Mouse (Mus musculus) liver, postnatal 0 days (tissue): ENCODE results near the gene Fam241a.

ENCODE experiments used
- CTCF ChIP-seq: sonication (generic); IDR thresholded peaks from 2 replicates; pipeline ENCODE4 v1.5.1; 2016; ENCODE audit warnings: antibody characterized with exemption, low read depth
- EP300 ChIP-seq: IDR thresholded peaks from 2 replicates; pipeline ENCODE4 v1.6.1; 2016; ENCODE audit warnings: antibody characterized with exemption, low read depth, mild to moderate bottlenecking

DNA sequence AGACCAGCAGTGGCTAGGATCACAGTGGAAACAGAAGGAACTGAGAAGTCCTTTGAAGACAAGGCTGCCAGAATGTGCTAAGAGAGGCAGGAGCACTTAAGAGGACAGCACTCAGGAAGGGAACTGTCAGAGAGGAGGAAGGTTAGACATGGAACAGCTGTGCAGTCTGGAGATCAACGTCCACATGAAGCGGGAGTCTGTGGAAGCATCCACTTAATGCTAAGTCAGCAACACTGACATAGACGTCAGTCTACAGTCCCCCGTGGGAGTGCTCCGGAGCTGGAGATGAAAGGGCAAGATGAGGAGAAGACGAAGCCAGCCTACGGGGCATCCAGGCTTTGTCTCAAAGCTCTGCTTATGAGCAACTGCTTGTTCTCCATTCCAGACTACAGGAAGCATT, 69.0 kb downstream of the Fam241a start:
- TF ChIP-seq CTCF (no peak), EP300 (no peak)
